Mouse (Mus musculus): ENCODE measurements around the gene Atp1b1.

The Atp1b1 gene

DNA sequence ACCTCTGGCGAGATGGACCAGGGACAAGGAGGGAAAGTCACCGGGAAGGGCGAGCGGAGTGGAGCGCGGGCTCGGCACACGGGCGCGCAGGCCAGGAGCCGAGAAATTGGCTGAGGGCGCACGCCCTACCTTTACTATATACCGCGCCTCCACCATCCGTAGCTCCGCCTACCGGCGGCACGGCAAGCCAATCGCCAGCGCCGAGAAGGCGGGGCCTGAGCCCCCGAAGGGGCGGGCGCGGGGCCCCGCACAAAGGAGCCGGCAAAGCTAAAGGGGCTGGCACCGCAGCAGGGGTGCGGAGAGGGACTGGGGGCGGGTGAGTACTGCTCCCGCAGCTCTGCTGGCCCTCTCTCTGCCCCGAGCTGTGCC is at the start of gene Atp1b1:
TSS of gene Atp1b1 (minus strand) at position 111 of the 369 bp plus-strand sequence.
- DNase-seq (ENCODE audit: low spot score), result peak; percentile 90

GRCm38 (mm10) chr1:164505096-164505495 is 46.9 kb upstream of the Atp1b1 start:
- DNase-seq (ENCODE audit: low spot score), result no peak

- peak; percentile 29 for DNase-seq (ENCODE audit: low spot score)
Measured at GRCm38 (mm10) chr1:164503140-164503730, 45.1 kb upstream of the Atp1b1 start.

- no peak for DNase-seq (ENCODE audit: low spot score)
Measured at GRCm38 (mm10) chr1:164502231-164502630, 44.1 kb upstream of the Atp1b1 start.

DNA sequence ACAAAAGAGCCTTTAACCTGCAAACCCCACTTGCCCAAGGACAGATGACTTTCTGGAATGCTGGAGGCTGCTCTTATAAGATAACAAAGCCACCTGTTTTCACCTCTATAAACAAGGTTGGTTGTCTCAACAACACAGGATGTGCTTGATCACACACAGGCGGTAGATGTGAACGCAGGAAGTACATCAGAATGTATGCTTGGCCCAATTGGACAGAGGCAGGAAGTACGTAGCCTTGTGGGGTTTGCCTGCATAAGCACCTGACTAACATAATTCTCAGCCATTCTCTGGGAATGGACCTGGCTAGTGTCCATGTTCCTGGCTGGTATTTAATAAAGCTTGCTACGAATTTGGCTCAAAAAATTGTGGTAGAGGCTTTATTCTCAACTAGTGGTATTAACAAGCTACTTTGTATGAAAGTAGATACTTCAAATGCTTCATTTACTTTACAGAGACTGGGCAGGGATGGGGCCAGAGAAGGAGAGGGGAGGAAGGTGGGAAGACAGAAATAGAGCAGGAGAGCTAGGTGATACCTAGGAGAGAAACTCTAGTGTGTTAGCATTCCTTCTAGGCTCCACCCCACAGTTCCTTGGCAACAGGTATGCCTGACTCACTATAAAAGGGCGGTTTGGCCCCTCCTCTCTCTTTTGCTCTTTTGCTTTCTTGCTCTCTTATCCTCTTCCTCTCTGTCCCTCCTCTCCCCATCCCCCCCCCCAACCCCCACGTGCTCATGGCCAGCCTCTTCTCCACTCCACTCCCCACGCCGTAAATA is 36.8 kb upstream of the Atp1b1 start:
- peak; percentile 26 for DNase-seq (ENCODE audit: low spot score)

DNA sequence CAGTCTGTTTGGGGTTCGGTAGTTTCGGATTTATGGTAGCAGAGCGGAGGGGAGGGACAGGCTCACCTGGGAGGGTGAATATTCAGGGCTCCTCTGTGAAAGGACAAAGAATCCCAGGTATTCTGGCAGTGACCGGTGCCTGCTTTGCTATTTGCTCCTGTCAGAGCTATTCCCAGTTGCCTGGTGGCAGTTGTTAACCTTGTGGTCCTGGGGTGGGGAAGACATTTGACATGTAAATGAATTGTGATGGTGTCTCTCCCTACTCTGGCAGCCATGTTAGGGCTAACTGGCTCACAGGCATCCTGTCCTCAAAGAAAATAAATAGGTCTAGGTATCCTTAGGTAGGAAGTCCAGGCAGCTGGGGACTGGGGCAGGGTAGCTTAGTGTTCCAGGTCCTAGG is 36.1 kb upstream of the Atp1b1 start:
- DNase-seq (ENCODE audit: low spot score), result no peak

DNA sequence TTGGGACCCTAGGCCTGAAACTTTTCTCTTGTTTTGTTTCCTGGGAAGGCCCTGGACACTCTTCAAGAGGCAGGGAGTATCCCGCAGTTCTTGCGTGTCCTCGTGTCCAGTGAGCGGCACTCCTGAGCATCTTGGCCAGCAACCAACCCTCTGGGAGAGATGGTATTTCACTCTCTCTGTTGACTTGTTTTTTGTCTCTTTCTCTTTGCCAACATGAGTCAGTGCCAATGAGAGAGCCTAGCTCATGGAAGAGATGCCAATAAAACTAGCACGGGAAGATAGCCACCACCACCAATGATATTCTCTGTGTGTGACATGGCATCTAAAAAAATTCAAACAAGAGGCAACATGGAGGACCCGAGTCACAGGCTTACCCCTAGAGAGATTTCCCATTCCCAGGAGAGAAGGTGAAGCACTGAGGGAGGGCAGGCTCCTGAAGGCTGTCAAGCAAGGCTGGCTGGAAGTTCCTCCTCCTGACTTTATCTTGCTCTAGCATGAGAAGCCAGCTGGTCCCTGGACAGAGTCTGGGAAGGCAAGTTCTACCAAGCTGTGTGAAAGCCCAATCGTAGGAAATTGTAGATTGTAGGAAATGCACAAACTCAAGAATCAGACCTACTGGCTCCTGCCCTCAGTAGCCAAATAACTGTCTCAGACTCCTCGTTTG is 35.0 kb upstream of the Atp1b1 start:
- peak; percentile 11 for DNase-seq (ENCODE audit: low spot score)

DNA sequence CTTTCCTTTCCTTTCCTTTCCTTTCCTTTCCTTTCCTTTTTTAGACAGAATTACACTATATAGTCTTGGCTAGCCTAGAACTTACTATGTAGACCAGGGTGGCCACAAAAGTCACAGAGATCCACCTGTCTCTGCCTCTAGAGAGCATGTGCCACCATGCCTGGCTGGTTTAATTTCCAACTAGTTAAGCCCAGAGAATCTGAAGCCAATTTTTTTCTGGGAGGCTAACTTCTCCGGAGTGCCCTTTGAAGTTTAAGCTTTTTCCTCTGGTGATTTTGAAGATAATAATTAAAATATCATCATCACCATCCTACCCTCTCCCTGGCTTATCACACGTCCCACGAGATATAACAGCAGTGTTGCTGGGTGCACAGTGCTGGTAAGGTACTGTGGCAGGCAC is 34.3 kb upstream of the Atp1b1 start:
- DNase-seq (ENCODE audit: low spot score), result no peak

GRCm38 (mm10) chr1:164489961-164490594 is 31.9 kb upstream of the Atp1b1 start:
- DNase-seq (ENCODE audit: low spot score), result no peak

GRCm38 (mm10) chr1:164483728-164484127 is 25.6 kb upstream of the Atp1b1 start:
- no peak for DNase-seq (ENCODE audit: low spot score)

GRCm38 (mm10) chr1:164482833-164483232 is 24.7 kb upstream of the Atp1b1 start:
- no peak for DNase-seq (ENCODE audit: low spot score)

- no peak for DNase-seq (ENCODE audit: low spot score)
Measured at GRCm38 (mm10) chr1:164481645-164482354, 23.6 kb upstream of the Atp1b1 start.

DNA sequence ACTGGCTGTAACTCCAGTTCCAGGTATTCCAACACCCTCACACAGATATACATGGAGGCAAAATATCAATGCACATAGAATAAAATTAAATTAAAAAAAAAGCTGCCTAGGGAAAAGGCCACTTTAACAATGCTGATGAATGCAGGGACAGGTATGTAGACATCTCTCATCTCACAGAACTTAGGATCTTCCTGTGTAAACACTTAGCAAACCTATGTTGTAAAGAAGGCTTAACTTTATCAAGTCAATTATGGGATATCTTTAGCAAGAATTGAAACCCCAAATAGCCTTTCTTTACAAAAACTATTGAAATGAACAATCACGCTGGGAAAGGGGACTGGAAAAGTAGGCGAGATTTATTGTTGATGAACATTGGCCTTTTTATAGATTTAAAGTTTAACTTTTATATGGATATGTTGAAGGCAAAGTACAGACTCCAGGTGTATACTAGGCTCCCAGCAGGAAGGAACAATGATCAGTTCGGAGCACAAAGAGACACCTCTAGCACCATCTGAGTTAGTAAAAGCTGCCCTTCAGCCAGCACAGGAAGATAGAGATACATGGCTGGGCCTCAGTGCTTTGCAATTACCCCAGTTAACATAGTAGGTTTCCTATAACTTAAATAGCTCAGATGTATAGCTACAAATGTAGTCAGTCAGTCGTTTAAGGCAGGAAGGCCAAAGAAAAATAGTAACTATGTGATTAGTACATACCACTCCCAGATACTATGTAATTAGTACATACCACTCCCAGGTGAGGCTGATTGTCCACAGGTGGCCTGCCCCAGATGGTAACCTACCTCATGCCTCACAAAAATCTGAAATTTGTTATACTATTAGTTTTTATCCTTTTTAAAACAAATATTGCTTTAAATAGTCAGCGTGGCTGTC is 22.8 kb upstream of the Atp1b1 start:
- DNase-seq (ENCODE audit: low spot score), result no peak

GRCm38 (mm10) chr1:164475895-164476294 is 17.7 kb upstream of the Atp1b1 start:
- DNase-seq (ENCODE audit: low spot score), result no peak

DNA sequence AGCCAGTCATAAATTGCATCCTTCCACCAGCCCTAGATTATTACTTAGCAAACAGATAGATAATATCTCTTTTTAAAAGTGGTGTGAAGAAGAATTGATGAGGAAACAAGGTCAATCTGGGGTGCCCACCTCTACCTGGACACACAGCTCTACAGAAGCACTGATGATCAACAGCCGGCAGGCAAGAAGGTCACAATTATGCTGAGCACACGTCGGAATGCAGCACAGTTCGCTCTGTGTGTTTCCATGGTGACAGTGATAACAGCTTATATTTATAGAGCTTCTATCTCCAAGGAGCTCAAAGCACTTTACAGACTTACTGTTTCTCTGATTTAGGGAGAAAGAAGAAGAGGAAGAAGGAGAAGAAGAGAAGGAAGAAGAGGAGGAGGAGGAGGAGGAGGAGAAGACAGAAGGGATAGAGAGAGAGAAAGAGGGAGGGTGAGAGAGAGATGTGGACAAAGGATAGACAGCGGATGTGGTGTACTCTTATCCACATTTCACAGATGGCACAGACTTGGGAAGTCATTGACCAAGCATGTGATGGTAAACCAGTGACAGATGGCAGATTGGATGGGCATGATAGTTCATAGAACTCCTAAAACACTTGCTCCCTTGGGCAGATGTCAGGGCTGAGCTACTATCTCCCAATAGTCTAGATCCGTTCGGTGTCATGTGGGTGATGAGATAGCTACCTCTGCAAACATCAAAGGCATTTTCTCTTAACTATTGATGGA is 16.8 kb upstream of the Atp1b1 start:
- no peak for DNase-seq (ENCODE audit: low spot score)

DNA sequence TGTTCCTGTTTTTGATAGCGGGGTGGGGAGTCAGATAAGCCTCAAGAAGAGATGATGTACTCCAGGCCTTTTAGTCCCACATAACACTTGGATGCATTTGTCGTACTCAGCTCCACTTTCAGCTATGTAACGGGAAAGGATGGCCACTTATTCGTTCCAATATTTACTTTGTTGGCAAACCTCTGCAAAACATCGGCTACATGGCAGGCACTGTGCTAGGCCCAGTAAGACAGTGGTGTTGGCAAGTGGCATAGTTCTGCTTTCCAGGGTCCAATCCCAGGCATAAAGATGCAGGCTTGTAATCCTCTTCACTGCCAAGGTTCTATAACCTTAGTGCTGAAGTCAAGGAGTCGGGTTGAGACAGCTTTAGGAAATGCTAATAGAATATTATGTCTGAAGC is 16.2 kb upstream of the Atp1b1 start:
- DNase-seq (ENCODE audit: low spot score), result no peak

DNA sequence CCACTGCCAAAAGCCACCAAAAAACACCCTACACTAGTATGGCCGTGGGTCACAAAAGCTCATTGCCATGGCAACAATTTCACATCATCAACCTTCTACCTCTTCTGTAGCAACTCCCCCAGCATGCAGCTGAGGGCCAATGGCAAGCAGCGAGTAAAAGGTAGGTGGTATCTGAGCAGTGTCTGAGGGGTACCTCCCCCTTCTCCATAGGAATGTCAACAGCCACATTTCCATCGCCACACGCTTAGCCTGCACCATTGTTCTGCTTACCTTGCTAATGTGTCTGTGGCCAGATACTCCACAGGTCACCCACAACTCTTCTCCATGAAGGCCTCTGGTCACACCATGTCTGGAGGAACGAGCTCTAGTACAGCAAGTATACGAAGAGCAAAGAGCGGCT is 15.2 kb upstream of the Atp1b1 start:
- no peak for DNase-seq (ENCODE audit: low spot score)

- DNase-seq (ENCODE audit: low spot score), result no peak
Measured at GRCm38 (mm10) chr1:164471632-164472031, 13.5 kb upstream of the Atp1b1 start.

DNA sequence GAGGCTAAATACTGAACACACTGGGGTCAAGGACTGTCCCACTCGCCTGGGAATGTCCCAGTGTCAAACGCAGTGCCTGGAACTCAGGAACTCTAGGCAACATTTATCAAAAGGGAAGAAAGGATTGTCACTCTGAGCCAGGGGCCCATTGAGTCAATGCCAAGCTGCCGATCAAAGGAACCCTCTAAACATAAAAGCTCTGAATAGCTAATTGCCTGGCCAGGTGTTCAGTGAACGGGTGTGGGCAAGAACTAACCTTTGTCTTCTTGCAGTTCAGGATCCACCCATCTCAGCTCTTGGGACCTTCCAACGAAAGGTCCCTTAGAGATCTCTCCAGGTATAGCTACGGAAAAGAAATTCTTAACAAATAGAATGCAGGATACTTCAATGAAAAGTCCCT is 12.8 kb upstream of the Atp1b1 start:
- no peak for DNase-seq (ENCODE audit: low spot score)

GRCm38 (mm10) chr1:164468329-164468728 is 10.2 kb upstream of the Atp1b1 start:
- DNase-seq (ENCODE audit: low spot score), result no peak

Data from lung, postnatal 25 days (tissue).